Mouse (Mus musculus): ENCODE data around the gene Bbof1.

Gene Bbof1

DNA sequence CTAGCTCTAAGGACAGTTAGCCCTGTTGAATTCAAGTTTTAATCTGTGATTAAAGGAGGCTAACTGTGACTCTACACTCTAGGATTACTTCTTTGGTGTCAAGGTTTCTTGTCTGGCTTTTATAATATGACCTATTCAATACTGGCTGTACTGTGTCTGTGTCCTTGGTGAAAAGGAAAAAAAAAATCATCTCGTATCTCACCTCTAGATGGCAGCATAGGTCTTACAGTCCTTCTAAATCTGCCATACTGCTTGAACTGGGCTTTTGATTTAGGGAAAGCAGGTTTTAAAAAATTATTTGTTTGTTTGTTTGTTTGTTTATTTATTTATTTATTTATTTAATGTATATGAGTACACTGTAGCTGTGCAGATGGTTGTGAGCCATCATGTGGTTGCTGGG lies 59.8 kb downstream of the Bbof1 start:
- DNase-seq (ENCODE audit: low read depth, low spot score), result peak; percentile 51

DNA sequence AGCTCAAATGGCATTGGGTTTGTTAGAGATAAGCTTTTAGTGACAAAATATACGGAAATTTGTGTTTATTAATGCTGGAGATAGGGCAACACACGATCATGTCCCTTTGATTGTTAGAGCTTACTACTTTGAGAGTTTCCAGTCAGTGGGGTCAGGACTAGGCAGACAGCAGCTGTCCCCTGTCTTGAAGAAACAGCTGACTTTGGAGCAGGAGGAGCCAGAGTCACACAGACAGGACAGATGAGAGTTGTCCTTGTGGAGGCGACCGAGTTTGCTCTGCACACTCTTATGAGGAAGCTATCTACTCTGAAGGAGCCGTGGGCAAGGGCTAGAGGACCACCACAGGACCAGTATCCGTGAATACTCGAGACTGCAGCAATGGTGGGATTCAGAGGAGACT lies 70.1 kb downstream of the Bbof1 start:
- DNase-seq (ENCODE audit: low read depth, low spot score), result no peak

DNA sequence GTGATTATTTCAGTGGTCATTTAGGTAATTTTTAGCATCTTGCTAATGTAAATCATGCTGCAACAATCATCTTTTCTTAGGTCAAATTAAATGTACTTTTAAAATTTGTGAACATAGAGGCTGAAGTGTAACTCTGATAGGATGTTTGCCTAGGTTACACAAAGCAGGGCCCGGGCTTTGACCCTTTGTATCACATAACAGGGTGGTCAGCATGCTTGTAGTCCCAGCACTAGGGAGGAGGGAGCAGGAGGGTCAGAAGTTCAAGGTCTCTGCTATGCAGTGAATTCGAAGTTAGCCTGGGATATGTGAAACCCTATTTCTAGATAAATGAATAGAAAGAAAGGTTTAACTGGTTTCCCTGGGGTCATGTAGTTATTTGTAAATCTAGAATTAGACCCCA lies 72.4 kb downstream of the Bbof1 start:
- no peak for DNase-seq (ENCODE audit: low read depth, low spot score)

DNA sequence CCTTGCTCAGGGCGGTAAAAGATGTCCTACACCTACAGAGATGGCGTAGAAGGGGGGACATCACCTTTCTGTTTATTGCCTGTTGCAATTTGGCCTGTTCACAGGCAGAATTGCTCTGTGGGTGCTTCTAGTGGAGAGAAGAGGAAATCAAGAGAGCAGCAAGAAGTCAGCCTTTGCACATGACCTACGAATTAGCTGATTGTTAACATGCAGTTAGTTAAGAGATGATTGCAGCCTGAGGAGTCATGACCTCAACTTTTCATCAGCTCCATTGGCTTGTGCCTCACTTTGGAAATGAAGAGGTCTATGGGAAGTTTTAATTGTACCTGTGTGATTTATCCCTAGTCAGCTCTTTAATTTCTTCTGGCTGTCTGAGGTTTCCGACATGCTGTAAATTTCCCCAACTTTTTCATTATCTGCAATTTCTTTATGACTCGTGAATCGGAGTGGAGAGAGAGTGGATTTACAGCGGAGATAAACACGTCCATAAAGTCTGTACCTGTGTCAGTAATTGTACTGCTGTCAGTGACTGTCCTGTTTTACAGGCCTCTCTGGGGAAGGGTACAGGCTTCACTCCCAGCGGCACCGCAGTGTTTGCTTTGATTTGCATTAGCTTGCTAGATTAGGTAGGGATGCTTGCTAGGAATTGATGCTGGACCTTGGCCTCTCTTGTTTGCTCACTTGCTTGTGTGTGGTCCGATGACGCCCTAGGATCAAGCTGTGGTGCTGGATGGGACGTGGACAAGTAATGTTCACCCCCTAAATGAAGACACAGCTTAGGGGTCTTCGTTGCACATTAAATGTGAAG lies 74.1 kb downstream of the Bbof1 start:
- no peak for DNase-seq (ENCODE audit: low read depth, low spot score)

DNA sequence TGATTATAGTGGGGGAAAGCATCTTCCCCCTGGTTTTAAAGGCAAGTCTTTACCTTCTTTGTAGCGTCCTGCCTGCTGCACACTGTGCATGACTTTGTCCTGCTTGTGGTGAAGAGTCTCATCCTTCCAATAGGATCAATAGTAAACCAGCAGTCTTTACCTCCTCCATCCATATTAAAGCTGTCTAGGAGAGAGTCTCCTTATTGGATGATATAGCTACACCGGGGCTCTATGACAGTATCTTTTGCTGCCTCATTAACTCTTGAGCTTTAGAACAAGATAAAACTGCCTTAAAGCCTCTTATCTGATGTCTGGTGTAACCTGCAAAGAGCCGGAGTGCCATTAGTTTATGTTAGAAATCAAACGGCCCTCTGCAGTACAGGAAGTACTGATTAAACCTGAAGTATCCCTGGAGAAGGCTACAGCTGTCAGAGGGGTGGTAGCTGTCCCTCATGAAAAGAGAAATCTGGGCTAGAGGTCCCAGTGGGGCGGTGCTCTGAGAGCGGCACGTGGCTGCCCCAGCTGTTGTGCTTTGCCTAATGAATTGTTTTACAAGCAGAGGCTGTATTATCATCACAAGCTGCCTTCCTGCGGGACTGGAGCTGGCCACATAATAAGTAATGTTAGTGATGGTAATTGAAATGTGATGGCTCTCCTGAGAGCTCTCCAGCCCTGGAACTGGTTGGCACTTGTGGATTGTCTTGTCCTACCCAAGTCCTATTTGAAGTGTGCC lies 78.6 kb downstream of the Bbof1 start:
- DNase-seq (ENCODE audit: low read depth, low spot score), result no peak
